Mouse (Mus musculus) embryo, embryonic 11.5 days (tissue): ENCODE measurements around the gene Cacna1d.

Source experiments
- DNase-seq: peaks from one replicate; pipeline ENCODE4 v3.0.0-alpha.2; 2012; ENCODE audit warnings: low read depth, low spot score

Gene Cacna1d

DNA sequence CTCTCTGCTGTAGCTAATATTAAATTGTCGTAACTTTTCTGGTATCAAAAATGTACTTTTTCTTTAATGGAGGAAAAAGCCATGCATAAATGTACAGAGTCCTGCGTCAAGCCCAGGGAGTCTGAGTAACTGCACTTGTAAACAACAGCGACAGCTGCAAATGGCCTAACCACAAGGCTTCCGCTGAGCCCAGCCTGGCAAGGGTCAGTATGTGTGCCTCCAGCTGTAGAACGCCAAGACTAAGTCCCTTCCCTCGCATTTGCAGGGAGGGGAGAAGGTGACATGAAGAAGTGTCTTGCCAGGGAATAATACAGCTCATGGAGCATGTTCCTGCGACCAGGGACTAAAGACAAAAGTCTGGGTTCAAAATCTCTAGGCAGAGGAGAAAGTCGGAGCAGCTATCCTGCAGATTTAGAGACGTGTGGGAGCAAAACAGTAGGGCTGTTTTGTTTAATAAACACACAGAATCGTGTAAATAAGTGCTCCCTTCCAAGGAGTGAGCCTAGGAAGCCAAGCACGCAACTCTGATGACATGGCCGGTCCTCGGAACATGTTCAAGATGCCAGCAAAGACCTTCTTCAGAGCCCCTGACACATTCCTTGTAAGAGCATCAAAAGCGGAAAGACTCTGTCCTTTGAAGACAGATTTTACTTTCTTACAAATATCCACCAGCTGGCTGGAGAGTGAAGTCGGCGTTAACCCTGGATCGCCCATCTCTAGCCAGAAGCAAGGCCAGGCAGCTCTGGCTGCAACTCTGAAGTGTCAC lies 160.7 kb downstream of the Cacna1d start:
- DNase-seq: no peak

- DNase-seq: no peak
Measured at GRCm38 (mm10) chr14:30329109-30329508, 162.1 kb downstream of the Cacna1d start.

GRCm38 (mm10) chr14:30327452-30327851 lies 163.8 kb downstream of the Cacna1d start:
- no peak for DNase-seq

GRCm38 (mm10) chr14:30327051-30327450 lies 164.2 kb downstream of the Cacna1d start:
- DNase-seq: no peak

GRCm38 (mm10) chr14:30326226-30326625 lies 165.0 kb downstream of the Cacna1d start:
- no peak for DNase-seq

DNA sequence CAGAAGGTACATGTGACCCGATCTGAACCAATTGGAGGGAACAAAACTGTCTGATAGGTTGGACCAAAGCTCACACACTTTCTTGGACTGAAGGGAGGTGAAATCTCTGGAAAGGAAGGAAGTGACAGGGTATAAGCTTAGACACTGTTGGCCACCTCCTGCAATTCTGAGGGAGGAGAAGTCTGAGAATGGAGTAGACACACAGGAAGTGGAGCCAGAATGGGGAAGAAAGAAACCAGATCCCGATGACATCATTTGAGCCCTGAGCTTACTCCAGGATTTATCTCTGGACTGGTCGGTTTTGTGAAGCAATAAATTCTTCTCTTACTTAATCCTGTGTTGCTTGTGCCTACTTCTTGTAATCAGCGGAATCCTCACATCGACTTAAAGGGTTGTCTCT lies 166.3 kb downstream of the Cacna1d start:
- no peak for DNase-seq

GRCm38 (mm10) chr14:30318715-30319437 lies 172.4 kb downstream of the Cacna1d start:
- DNase-seq: no peak

GRCm38 (mm10) chr14:30318293-30318692 lies 173.0 kb downstream of the Cacna1d start:
- DNase-seq: no peak

- DNase-seq: no peak
Measured at GRCm38 (mm10) chr14:30317616-30318015, 173.6 kb downstream of the Cacna1d start.

DNA sequence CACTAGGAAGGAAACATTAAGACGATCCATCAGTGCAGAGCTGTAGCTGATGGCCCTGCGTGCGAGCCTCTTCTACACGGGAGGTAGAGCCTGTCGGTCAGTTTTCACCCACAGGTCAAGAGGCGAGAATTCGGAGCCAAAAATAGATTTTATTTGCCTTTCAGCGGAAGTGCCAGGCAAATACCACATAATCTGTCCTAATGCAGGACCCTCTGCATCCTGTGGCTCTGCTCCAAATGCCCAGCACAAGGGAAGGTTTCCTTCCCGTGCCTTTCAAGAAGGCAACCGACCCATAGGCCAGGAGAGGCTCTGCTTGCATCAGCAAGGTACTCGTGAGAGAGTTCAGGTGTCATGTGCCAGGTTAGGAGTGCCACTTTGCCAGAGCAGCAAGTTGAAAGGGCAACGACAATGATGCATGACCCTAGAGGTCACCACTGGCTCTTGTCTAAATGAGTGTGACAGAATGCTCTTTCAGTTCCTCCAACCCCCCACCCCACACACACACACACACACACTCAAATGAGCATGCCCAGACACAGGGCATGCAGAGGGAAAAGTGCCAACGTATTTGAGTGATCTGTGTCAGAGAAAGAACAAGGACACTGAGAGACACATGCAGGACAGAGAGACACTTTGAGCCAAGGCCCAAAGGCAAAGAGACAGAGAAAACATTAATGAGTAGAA lies 179.9 kb downstream of the Cacna1d start:
- no peak for DNase-seq

DNA sequence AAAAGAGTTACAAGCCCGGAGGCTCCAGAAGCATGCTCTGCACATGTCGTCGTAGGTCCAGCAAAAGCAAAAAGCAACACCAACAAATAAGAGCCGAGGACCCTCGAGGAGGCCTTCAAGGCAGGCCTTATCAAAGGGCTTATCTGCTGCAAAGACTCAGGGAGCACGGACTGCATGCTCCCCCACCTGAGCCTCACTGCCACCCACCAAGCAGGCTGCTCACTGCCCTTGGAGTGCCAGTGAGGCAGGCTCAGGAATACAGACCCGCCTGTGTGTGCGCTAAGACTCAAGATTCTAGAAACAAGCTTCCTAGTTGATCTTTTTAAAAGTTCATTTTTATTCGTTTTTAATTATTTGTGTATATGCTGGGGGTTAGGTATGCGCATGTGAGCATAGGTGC lies 181.0 kb downstream of the Cacna1d start:
- DNase-seq: no peak

DNA sequence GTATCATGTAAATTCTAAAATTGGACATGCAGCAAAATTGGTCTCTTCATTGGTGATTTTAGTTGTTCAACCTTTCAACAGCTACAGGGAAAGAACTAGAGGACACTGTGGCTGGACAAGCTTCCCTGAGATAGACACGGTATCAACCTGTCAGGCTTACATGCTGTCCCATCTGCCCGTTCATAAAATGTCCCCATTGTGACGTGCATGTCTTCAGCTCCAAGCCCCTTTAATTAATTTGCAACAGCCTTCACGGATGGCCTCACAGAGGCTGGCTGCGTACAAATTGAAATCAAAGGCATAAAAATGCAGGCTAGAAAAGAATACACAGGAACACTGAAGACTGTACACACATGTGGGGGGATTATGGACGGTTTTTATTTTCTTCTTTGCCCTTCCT lies 185.0 kb downstream of the Cacna1d start:
- no peak for DNase-seq

- DNase-seq: no peak
Measured at GRCm38 (mm10) chr14:30299946-30300345, 191.3 kb downstream of the Cacna1d start.

DNA sequence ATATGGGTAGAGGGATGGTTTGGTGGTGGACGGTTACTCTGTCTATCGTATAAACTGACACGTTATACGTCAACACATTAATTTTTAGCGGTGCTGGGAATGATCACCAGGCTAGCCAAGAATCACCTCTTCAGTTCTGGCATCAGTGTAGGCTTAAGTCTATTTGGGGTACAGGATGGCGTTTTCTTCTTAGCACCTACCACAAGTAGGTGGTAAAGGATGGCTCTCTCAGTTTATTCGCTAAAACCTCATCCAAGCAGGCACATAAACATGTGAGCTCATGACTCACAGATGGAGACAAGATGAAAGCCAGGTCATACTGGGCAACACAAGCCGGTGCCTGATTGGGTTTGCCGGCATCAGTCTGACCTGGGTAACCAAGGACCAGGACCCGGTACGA lies 193.8 kb downstream of the Cacna1d start:
- DNase-seq: no peak

- no peak for DNase-seq
Measured at GRCm38 (mm10) chr14:30292135-30292463, 199.2 kb downstream of the Cacna1d start.

DNA sequence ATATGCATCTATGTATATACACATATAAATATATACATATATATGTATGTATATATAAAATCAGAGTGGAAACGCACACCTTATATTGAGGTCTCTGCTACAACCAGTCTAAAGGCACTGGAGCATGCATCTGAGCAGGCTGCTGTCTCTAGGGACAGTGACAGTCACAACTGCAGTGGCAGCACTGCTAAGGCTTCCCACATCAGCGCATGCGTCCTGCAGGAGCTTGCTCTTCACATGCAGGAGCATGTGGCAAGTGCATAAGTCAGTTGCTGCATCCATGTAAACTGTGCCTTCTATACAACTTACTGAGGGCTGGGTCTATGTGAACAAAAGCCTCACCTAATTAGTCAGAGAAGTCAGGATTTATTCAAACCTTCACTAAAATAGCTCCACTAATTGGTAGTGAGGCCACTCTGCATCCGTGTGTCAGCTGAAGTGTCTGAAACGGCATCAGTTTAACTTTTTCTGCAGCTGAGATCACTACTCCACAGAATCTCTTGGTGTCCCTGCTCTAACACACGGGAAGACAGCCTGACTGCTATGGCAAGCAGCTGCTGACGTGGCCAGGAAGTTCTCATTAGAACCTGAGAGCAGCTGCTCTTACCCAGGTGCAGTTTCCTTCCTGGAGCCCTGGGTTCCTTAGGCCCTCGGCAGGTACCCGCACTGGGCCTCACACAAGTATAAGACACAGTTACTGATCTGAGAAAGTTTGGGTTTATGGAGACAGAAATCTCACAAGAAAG lies 199.7 kb downstream of the Cacna1d start:
- no peak for DNase-seq

GRCm38 (mm10) chr14:30284446-30284845 lies 206.8 kb downstream of the Cacna1d start:
- no peak for DNase-seq

GRCm38 (mm10) chr14:30284022-30284421 lies 207.2 kb downstream of the Cacna1d start:
- DNase-seq: no peak

- no peak for DNase-seq
Measured at GRCm38 (mm10) chr14:30275572-30275971, 215.7 kb downstream of the Cacna1d start.

GRCm38 (mm10) chr14:30272976-30273375 lies 218.3 kb downstream of the Cacna1d start:
- DNase-seq: no peak

DNA sequence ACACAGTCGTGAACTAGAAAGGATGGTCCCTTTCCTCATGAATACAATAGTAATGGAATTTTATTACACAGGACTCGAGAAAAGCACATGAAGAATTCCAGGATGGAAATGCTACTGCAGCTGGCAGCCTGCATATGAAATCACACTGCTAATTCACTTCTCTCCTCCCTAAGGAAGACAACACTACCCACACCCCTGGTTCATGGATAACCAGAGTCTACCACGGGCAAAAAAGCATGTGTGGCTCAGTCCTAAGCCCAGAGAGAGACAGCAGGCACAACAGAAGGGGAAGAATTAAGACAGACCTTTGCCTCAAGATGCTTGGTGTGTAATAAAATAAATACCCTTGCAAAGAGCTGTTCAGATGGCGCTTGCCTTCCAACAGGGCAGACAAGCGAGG lies 218.7 kb downstream of the Cacna1d start:
- DNase-seq: no peak

DNA sequence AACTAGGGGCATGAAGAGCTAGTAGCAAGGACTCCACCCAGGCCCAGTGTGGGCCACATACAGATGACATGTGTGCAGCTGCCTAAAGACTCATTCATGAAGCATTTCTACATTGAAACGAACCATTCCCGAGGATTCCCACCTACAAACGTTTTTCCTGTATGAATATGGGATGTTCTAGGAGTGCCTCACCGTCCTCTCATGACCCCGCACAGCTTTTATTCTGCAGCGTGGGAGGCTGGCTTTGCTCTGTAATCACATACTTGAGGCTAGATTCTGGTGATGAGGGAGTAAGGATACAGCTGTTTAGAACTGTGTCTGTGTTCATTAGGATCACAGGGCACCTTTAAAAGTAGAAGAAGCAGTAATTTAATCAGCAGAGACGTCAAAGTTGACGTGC lies 219.4 kb downstream of the Cacna1d start:
- DNase-seq: no peak
